Mouse (Mus musculus) hindbrain, embryonic 13.5 days (tissue): Measurements from ENCODE around the gene Dcbld1. TPM values are rescaled to one million over a fixed set of nuclear protein-coding genes. Genes with fewer than 3 reads are reported as not detected.

Experiments used
- ATAC-seq: fragments of 200-750 bp; cut with Nextera tagmentation; 2 replicates; pipeline ENCODE4 v1.8.0; 2017; ENCODE audit warnings: moderate TSS enrichment; ENCODE audit not compliant: low FRiP score
- H3K27ac ChIP-seq: fragments of 300-500 bp; sonication (generic); 2 replicates; pipeline ENCODE4 v1.5.1; 2015; ENCODE audit warnings: inconsistent platforms, mild to moderate bottlenecking, moderate library complexity
- H3K27me3 ChIP-seq: fragments of 300-500 bp; sonication (generic); 2 replicates; pipeline ENCODE4 v1.6.1; 2015; ENCODE audit warnings: mild to moderate bottlenecking, inconsistent platforms
- H3K36me3 ChIP-seq: fragments of 300-500 bp; sonication (generic); 2 replicates; pipeline ENCODE4 v1.6.1; 2015; ENCODE audit warnings: mild to moderate bottlenecking, inconsistent platforms
- H3K4me1 ChIP-seq: fragments of 300-500 bp; sonication (generic); replicated peaks from 2 replicates; pipeline ENCODE4 v1.6.1; 2015; ENCODE audit warnings: inconsistent platforms
- H3K4me2 ChIP-seq: fragments of 300-500 bp; sonication (generic); 2 replicates; pipeline ENCODE4 v1.6.1; 2015; ENCODE audit warnings: inconsistent platforms, mild to moderate bottlenecking, moderate library complexity
- H3K4me3 ChIP-seq: fragments of 300-500 bp; sonication (generic); 2 replicates; pipeline ENCODE4 v1.5.1; 2015; ENCODE audit warnings: mild to moderate bottlenecking, inconsistent platforms
- H3K9ac ChIP-seq: fragments of 300-500 bp; sonication (generic); 2 replicates; pipeline ENCODE4 v1.6.1; 2015; ENCODE audit warnings: mild to moderate bottlenecking, inconsistent platforms
- H3K9me3 ChIP-seq: fragments of 300-500 bp; sonication (generic); 2 replicates; pipeline ENCODE4 v1.6.1; 2016; ENCODE audit warnings: inconsistent platforms
- WGBS: fragments of 180-500 bp; shearing (Covaris S2); methylation state at CpG from one replicate; pipeline ENCODE4 v1.1.7; 2015; 5-methylcytosine and 5-hydroxymethylcytosine counted together
- polyA plus RNA-seq: library from polyadenylated mRNA; unstranded; fragments of >200 nt; fragmentation: Nextera tagmentation; extraction: Ambion mirVana; gene quantifications from 2 replicates; pipeline ENCODE4 v1.2.1, GENCODE M21; 2015

Gene Dcbld1
- polyA plus RNA-seq, 1 experiment from 2014 or later: 25.3 TPM

GRCm38 (mm10) chr10:52353184-52353583 lies 119.8 kb downstream of the Dcbld1 start:
- Histone ChIP-seq H3K27ac (no peak overlapping the region), H3K27me3 (no peaks in the 10 kb centered on the region), H3K4me2 (no peak overlapping the region), H3K9me3 (no peaks in the 10 kb centered on the region), H3K9ac (no peak overlapping the region), H3K4me1 (no peaks in the 10 kb centered on the region), H3K36me3 (peaks cover 44% of the 10 kb centered on the region), H3K4me3 (no peak overlapping the region)
- 76% methylated on average over 9 of the region's 9 CpGs for WGBS
- no peak for ATAC-seq

GRCm38 (mm10) chr10:52358467-52358866 lies 125.0 kb downstream of the Dcbld1 start, which contains the start of gene Gm26741:
Gene Gm26741 (plus strand): TSS chr10:52358767.
- H3K4me2 ChIP-seq: no peak within 1 kb of the TSS
- H3K36me3 ChIP-seq: peaks cover 11% of the 10 kb centered on the region
- H3K4me1 ChIP-seq: no peaks in the 10 kb centered on the region
- H3K9ac ChIP-seq: no peak within 1 kb of the TSS
- H3K4me3 ChIP-seq: no peak within 1 kb of the TSS
- H3K27me3 ChIP-seq: no peaks in the 10 kb centered on the region
- no peak within 1 kb of the TSS for H3K27ac ChIP-seq
- no peak for ATAC-seq
- no peaks in the 10 kb centered on the region for H3K9me3 ChIP-seq
- 91% methylated on average over 2 of the region's 2 CpGs for WGBS

GRCm38 (mm10) chr10:52360241-52360735 lies 126.9 kb downstream of the Dcbld1 start:
- Histone ChIP-seq H3K27me3 (no peaks in the 10 kb centered on the region), H3K27ac (no peak overlapping the region), H3K9ac (no peak overlapping the region), H3K9me3 (no peaks in the 10 kb centered on the region), H3K36me3 (peaks cover 2% of the 10 kb centered on the region), H3K4me1 (no peaks in the 10 kb centered on the region), H3K4me3 (no peak overlapping the region), H3K4me2 (no peak overlapping the region)
- 98% methylated on average over 4 of the region's 4 CpGs for WGBS
- no peak for ATAC-seq

- ATAC-seq: no peak
- H3K4me2 ChIP-seq: no peak overlapping the region
- 91% methylated on average over 9 of the region's 9 CpGs for WGBS
- no peaks in the 10 kb centered on the region for H3K4me1 ChIP-seq
- H3K27ac ChIP-seq: no peak overlapping the region
- no peak overlapping the region for H3K9ac ChIP-seq
- H3K27me3 ChIP-seq: no peaks in the 10 kb centered on the region
- no peak overlapping the region for H3K4me3 ChIP-seq
- H3K9me3 ChIP-seq: no peaks in the 10 kb centered on the region
- H3K36me3 ChIP-seq: no peaks in the 10 kb centered on the region; the same call in 1 of the 2 replicates
Observed at GRCm38 (mm10) chr10:52360862-52361609, 127.6 kb downstream of the Dcbld1 start.

- Histone ChIP-seq H3K27me3 (no peaks in the 10 kb centered on the region), H3K4me1 (no peaks in the 10 kb centered on the region), H3K9me3 (no peaks in the 10 kb centered on the region), H3K4me2 (no peak overlapping the region), H3K27ac (no peak overlapping the region), H3K36me3 (no peaks in the 10 kb centered on the region), H3K4me3 (no peak overlapping the region), H3K9ac (no peak overlapping the region)
- 95% methylated on average over 4 of the region's 4 CpGs for WGBS
- ATAC-seq: no peak
Observed at GRCm38 (mm10) chr10:52368376-52368775, 135.0 kb downstream of the Dcbld1 start.

Other genes starting within 250 kb of the Dcbld1 start
- gene Vgll2, start 211.1 kb upstream of the Dcbld1 start, polyA plus RNA-seq: 0.27 and 0.56 TPM in 2 replicates
- gene Ros1, start 38.4 kb upstream of the Dcbld1 start, polyA plus RNA-seq: not detected in 2 replicates
- not detected in 2 replicates for gene Gm26741, start 125.1 kb downstream of the Dcbld1 start, polyA plus RNA-seq
- gene Gopc, start 148.5 kb downstream of the Dcbld1 start, polyA plus RNA-seq: 24.5 and 26.0 TPM in 2 replicates
- not detected in 2 replicates for gene Nepn, start 155.4 kb downstream of the Dcbld1 start, polyA plus RNA-seq
- 17.8 and 18.6 TPM in 2 replicates for gene Nus1, start 183.9 kb downstream of the Dcbld1 start, polyA plus RNA-seq